Mouse (Mus musculus): Measurements from ENCODE around the gene Copa. TPM values are rescaled to one million over a fixed set of nuclear protein-coding genes. Genes with fewer than 3 reads are reported as not detected.
A peak's percentile ranks its signal among the peaks of the same experiment; 100 is the strongest.

Copa gene
- polyA plus RNA-seq, 1 experiment from 2014 or later: 170 TPM

GRCm38 (mm10) chr1:172105101-172105500 is 22.8 kb downstream of the Copa start:
- Histone ChIP-seq H3K27ac (ENCODE audit: low read length) (no peak overlapping the region), H3K9ac (ENCODE audit: low read length) (no peak overlapping the region), H3K27me3 (ENCODE audit: control insufficient read depth, insufficient read depth, low read length) (no peaks in the 10 kb centered on the region), H3K36me3 (ENCODE audit: control insufficient read depth, insufficient read depth) (peaks cover 72% of the 10 kb centered on the region), H3K4me3 (ENCODE audit: low read length) (no peak overlapping the region), H3K4me1 (ENCODE audit: control insufficient read depth, insufficient read depth, low read length) (0 out of 2 replicates have a peak, but pooled peaks cover 3% of the 10 kb centered on the region), H3K9me3 (replicated peaks; ENCODE audit: control insufficient read depth, low read length) (no peaks in the 10 kb centered on the region), H3K4me2 (ENCODE audit: low read depth, low read length) (no peak overlapping the region)
- ATAC-seq (replicated peaks; ENCODE audit: extremely low read depth, insufficient read depth, low FRiP score): no peak
- 81% methylated on average over 11 of the region's 11 CpGs for WGBS

- WGBS: 67% methylated on average over 10 of the region's 10 CpGs
- Histone ChIP-seq H3K4me2 (ENCODE audit: low read depth, low read length) (no peak overlapping the region), H3K9me3 (replicated peaks; ENCODE audit: control insufficient read depth, low read length) (no peaks in the 10 kb centered on the region), H3K27me3 (ENCODE audit: control insufficient read depth, insufficient read depth, low read length) (no peaks in the 10 kb centered on the region), H3K36me3 (ENCODE audit: control insufficient read depth, insufficient read depth) (peaks cover 69% of the 10 kb centered on the region), H3K27ac (ENCODE audit: low read length) (no peak overlapping the region), H3K9ac (ENCODE audit: low read length) (no peak overlapping the region), H3K4me1 (ENCODE audit: control insufficient read depth, insufficient read depth, low read length) (0 out of 2 replicates have a peak, but pooled peaks cover 3% of the 10 kb centered on the region), H3K4me3 (ENCODE audit: low read length) (no peak overlapping the region)
- peak; percentile 52; the same call in 1 of the 2 replicates for ATAC-seq (replicated peaks; ENCODE audit: extremely low read depth, insufficient read depth, low FRiP score)
Measured at GRCm38 (mm10) chr1:172107777-172108477, 25.6 kb downstream of the Copa start.

DNA sequence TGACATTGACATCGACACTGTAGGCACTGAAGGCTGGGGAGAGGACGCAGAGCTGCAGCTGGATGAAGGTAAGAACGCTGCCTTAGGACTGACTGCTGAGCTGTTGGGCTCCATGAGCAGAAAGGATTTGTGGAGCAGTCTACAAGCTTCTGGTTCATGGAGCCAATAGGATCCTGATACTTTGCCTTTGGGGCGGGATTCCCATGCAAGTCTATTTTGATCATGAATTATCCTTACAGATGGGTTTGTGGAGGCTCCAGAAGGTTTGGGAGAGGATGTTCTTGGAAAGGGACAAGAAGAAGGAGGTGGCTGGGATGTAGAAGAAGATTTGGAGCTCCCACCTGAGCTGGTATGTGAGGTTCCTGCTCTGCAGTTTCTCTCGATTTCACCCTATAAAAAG is 34.6 kb downstream of the Copa start:
- no peak for ATAC-seq (replicated peaks; ENCODE audit: extremely low read depth, insufficient read depth, low FRiP score)
- Histone ChIP-seq H3K9ac (ENCODE audit: low read length) (no peak overlapping the region), H3K27me3 (ENCODE audit: control insufficient read depth, insufficient read depth, low read length) (no peaks in the 10 kb centered on the region), H3K36me3 (ENCODE audit: control insufficient read depth, insufficient read depth) (peaks cover 86% of the 10 kb centered on the region), H3K4me3 (ENCODE audit: low read length) (no peak overlapping the region), H3K4me1 (ENCODE audit: control insufficient read depth, insufficient read depth, low read length) (no peaks in the 10 kb centered on the region), H3K27ac (ENCODE audit: low read length) (no peak overlapping the region), H3K9me3 (replicated peaks; ENCODE audit: control insufficient read depth, low read length) (no peaks in the 10 kb centered on the region), H3K4me2 (ENCODE audit: low read depth, low read length) (no peak overlapping the region)
- 91% methylated on average over 5 of the region's 5 CpGs for WGBS

- no peaks in the 10 kb centered on the region for H3K9me3 ChIP-seq (replicated peaks; ENCODE audit: control insufficient read depth, low read length)
- H3K4me3 ChIP-seq (ENCODE audit: low read length): no peak overlapping the region
- 65% methylated on average over 6 of the region's 6 CpGs for WGBS
- H3K27ac ChIP-seq (ENCODE audit: low read length): no peak overlapping the region
- H3K36me3 ChIP-seq (ENCODE audit: control insufficient read depth, insufficient read depth): peaks cover 79% of the 10 kb centered on the region
- no peaks in the 10 kb centered on the region for H3K27me3 ChIP-seq (ENCODE audit: control insufficient read depth, insufficient read depth, low read length)
- H3K9ac ChIP-seq (ENCODE audit: low read length): no peak overlapping the region
- H3K4me2 ChIP-seq (ENCODE audit: low read depth, low read length): no peak overlapping the region
- no peak for ATAC-seq (replicated peaks; ENCODE audit: extremely low read depth, insufficient read depth, low FRiP score)
- H3K4me1 ChIP-seq (ENCODE audit: control insufficient read depth, insufficient read depth, low read length): no peaks in the 10 kb centered on the region
Measured at GRCm38 (mm10) chr1:172119100-172119499, 36.8 kb downstream of the Copa start.

GRCm38 (mm10) chr1:172119720-172120119 is 37.4 kb downstream of the Copa start:
- Histone ChIP-seq H3K27ac (ENCODE audit: low read length) (no peak overlapping the region), H3K4me1 (ENCODE audit: control insufficient read depth, insufficient read depth, low read length) (no peaks in the 10 kb centered on the region), H3K4me3 (ENCODE audit: low read length) (no peak overlapping the region), H3K9ac (ENCODE audit: low read length) (no peak overlapping the region), H3K4me2 (ENCODE audit: low read depth, low read length) (no peak overlapping the region), H3K27me3 (ENCODE audit: control insufficient read depth, insufficient read depth, low read length) (no peaks in the 10 kb centered on the region), H3K9me3 (replicated peaks; ENCODE audit: control insufficient read depth, low read length) (no peaks in the 10 kb centered on the region), H3K36me3 (ENCODE audit: control insufficient read depth, insufficient read depth) (peaks cover 74% of the 10 kb centered on the region)
- ATAC-seq (replicated peaks; ENCODE audit: extremely low read depth, insufficient read depth, low FRiP score): no peak
- WGBS: 45% methylated on average over 3 of the region's 3 CpGs

GRCm38 (mm10) chr1:172122671-172123070 is 40.3 kb downstream of the Copa start:
- H3K9ac ChIP-seq (ENCODE audit: low read length): no peak overlapping the region
- ATAC-seq (replicated peaks; ENCODE audit: extremely low read depth, insufficient read depth, low FRiP score): no peak
- peaks cover 48% of the 10 kb centered on the region for H3K36me3 ChIP-seq (ENCODE audit: control insufficient read depth, insufficient read depth)
- no peaks in the 10 kb centered on the region for H3K9me3 ChIP-seq (replicated peaks; ENCODE audit: control insufficient read depth, low read length)
- no peaks in the 10 kb centered on the region for H3K27me3 ChIP-seq (ENCODE audit: control insufficient read depth, insufficient read depth, low read length)
- peaks cover 8% of the 10 kb centered on the region for H3K4me1 ChIP-seq (ENCODE audit: control insufficient read depth, insufficient read depth, low read length)
- H3K27ac ChIP-seq (ENCODE audit: low read length): no peak overlapping the region
- WGBS: 74% methylated on average over 2 of the region's 2 CpGs
- no peak overlapping the region for H3K4me2 ChIP-seq (ENCODE audit: low read depth, low read length)
- no peak overlapping the region for H3K4me3 ChIP-seq (ENCODE audit: low read length)

DNA sequence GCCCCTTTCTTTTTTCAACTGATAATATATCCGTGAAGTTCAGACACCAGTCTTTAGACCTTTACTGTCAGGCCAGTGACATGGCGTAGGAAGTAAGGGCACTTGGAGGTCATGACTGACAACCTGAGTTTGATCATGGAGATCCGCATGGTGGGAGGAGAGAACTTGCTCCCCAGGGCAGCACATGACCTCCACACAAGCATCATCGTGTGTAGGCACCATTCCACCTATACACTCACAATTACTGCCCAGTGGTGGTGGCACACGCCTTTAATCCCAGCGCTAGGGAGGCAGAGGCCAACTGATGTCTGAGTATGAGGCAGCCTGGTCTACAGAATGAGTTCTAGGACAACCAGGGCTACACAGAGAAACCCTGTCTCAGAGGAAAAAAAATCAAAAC is 42.2 kb downstream of the Copa start:
- H3K27me3 ChIP-seq (ENCODE audit: control insufficient read depth, insufficient read depth, low read length): no peaks in the 10 kb centered on the region
- H3K9me3 ChIP-seq (replicated peaks; ENCODE audit: control insufficient read depth, low read length): no peaks in the 10 kb centered on the region
- H3K4me2 ChIP-seq (ENCODE audit: low read depth, low read length): no peak overlapping the region
- ATAC-seq (replicated peaks; ENCODE audit: extremely low read depth, insufficient read depth, low FRiP score): no peak
- peaks cover 39% of the 10 kb centered on the region for H3K36me3 ChIP-seq (ENCODE audit: control insufficient read depth, insufficient read depth)
- no peak overlapping the region for H3K27ac ChIP-seq (ENCODE audit: low read length)
- WGBS: 77% methylated on average over 6 of the region's 6 CpGs
- peaks cover 9% of the 10 kb centered on the region for H3K4me1 ChIP-seq (ENCODE audit: control insufficient read depth, insufficient read depth, low read length)
- H3K4me3 ChIP-seq (ENCODE audit: low read length): no peak overlapping the region
- no peak overlapping the region for H3K9ac ChIP-seq (ENCODE audit: low read length)

DNA sequence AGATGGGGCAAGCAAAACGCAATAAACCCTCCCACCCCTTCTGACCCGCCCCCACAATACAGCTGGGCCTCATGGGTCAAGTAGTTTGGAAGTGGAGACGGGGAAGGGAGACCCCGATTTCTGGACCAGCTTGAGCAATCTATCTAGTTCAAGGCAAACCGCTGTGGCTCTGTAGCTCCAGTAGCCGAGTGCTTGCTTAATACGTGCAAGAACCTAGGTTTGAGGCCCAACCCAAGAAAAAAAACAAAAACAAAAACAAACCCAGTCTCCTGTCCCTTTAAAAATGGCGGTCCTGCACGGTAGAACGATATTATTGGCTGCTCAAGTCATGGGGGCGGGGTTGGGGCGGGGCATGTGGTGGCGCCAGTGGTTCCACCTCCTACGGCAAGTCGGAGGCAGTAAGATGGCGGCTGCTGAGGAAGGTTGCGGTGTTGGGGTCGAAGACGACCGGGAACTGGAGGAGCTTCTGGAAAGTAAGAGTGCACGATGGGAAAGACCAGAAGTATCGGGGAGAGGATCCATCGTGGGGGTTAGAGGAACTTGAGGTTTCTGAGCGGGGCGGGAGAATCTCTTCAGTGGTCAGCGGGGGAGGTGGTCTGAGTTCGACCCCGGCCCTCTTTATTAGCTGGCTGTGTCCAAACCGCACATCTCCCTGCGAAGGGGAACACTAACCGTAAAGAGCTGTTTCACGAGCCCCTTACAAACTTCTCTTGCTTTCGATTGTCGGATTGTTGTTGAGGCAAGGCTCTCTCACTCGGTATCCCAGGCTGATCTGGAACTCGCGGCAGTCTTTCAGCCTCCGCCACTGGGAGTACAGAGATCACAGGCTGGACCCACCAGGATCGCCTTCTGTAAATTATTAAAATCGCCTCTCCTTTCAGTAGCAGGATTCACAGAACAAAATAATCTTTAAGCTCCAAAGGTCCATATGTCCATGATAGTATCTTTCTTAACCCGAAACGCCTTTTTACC is 44.3 kb downstream of the Copa start, which contains the start of gene Pex19:
Pex19 (plus strand) TSS at position 380 of the 972 bp plus-strand sequence.
- Histone ChIP-seq H3K9me3 (replicated peaks; ENCODE audit: control insufficient read depth, low read length) (no peaks in the 10 kb centered on the region), H3K27ac (ENCODE audit: low read length) (peak within 1 kb of the TSS; percentile 63), H3K4me2 (ENCODE audit: low read depth, low read length) (peak within 1 kb of the TSS; percentile 91), H3K4me3 (ENCODE audit: low read length) (peak within 1 kb of the TSS; percentile 86), H3K9ac (ENCODE audit: low read length) (peak within 1 kb of the TSS; percentile 90), H3K27me3 (ENCODE audit: control insufficient read depth, insufficient read depth, low read length) (no peaks in the 10 kb centered on the region), H3K36me3 (ENCODE audit: control insufficient read depth, insufficient read depth) (peaks cover 40% of the 10 kb centered on the region), H3K4me1 (ENCODE audit: control insufficient read depth, insufficient read depth, low read length) (peaks cover 9% of the 10 kb centered on the region)
- WGBS: under 1% methylated on average over 42 of the region's 42 CpGs
- peak; percentile 97 for ATAC-seq (replicated peaks; ENCODE audit: extremely low read depth, insufficient read depth, low FRiP score)

DNA sequence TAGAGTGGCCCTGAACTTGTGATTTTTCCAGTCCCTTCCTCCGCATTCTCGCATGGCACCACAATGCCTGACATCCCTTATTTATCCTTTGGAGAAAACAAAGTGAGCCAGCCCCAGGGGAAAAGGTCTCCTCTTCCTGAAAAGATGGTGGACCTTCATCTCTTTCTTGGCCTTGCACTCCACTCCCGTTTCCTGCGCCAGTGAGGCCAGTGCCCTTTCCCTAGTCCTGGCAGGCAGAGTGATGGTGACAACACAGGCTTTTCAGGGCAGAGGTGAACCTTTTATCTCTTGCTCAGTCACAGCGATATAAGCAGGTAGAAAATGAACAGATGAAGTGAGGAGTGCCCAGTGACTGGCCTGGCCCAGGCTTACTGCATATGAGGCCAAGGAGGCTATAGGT is 45.2 kb downstream of the Copa start:
- peak overlapping the region; percentile 59 for H3K4me2 ChIP-seq (ENCODE audit: low read depth, low read length)
- H3K27ac ChIP-seq (ENCODE audit: low read length): no peak overlapping the region

More for the DNA sequence above, 45.2 kb downstream of the Copa start:
- 30% methylated on average over 5 of the region's 5 CpGs for WGBS
- peak overlapping the region; percentile 90 for H3K9ac ChIP-seq (ENCODE audit: low read length)
- no peaks in the 10 kb centered on the region; the same call in 1 of the 2 replicates for H3K9me3 ChIP-seq (replicated peaks; ENCODE audit: control insufficient read depth, low read length)
- peaks cover 45% of the 10 kb centered on the region for H3K36me3 ChIP-seq (ENCODE audit: control insufficient read depth, insufficient read depth)
- no peak for ATAC-seq (replicated peaks; ENCODE audit: extremely low read depth, insufficient read depth, low FRiP score)
- H3K27me3 ChIP-seq (ENCODE audit: control insufficient read depth, insufficient read depth, low read length): no peaks in the 10 kb centered on the region
- H3K4me1 ChIP-seq (ENCODE audit: control insufficient read depth, insufficient read depth, low read length): peaks cover 9% of the 10 kb centered on the region
- H3K4me3 ChIP-seq (ENCODE audit: low read length): peak overlapping the region; percentile 86
